Mouse (Mus musculus) lung, adult 2 months (tissue): ENCODE results near the gene Zfp541.

Experiments
- CTCF ChIP-seq: fragments of 200-500 bp; IDR thresholded peaks from 2 replicates; pipeline ENCODE4 v1.5.1; 2011; ENCODE audit warnings: mild to moderate bottlenecking, low read length, control low read depth; ENCODE audit not compliant: insufficient read depth
- POLR2A ChIP-seq: fragments of 200-500 bp; IDR thresholded peaks from 2 replicates; pipeline ENCODE4 v1.6.1; 2011; ENCODE audit warnings: low read depth, mild to moderate bottlenecking, control low read depth, low read length, borderline replicate concordance; ENCODE audit errors: extremely low read depth

GRCm38 (mm10) chr7:16083361-16083760, 21.7 kb downstream of the Zfp541 start:
- TF ChIP-seq CTCF (no peak), POLR2A (no peak)
